Mouse (Mus musculus) E14TG2a.4 (cell line): ENCODE data around the gene Rinl.

ENCODE experiments used
- CTCF ChIP-seq: conservative IDR thresholded peaks from 2 replicates; pipeline ENCODE4 v1.5.1; 2014; ENCODE audit warnings: low read length
- POU5F1 ChIP-seq: IDR thresholded peaks from 2 replicates; pipeline ENCODE4 v1.6.1; 2014; ENCODE audit warnings: low read length, borderline replicate concordance

DNA sequence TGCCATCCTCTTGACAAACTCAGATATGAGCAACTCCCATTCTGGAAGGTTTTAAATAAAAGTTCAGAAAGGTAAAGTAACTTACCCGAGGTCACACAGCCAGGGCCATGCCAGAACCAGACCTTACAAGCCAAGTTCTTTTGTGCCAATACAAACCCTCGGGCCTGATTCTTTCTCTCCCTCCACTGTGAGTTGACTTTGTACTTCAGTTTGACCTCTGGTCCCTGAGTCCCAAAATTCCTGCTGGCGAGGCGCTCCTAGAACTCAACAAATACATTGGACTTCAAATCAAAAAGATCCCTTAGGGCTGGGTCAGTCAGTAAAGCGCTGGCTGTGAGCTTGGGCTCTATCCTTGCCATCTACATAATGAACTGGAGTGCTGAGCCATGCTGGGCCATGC, 48.2 kb downstream of the Rinl start:
- TF ChIP-seq CTCF (no peak), POU5F1 (no peak)
